Mouse (Mus musculus) CH12.LX (cell line): ENCODE data around the gene 4930519G04Rik.

Source experiments
- BHLHE40 ChIP-seq: IDR thresholded peaks from 2 replicates; pipeline ENCODE4 v1.6.1; 2011; ENCODE audit warnings: mild to moderate bottlenecking, low read depth, low read length, improper control_type of control experiment
- CTCF ChIP-seq, 2 experiments: IDR thresholded peaks in 1 of 2; conservative IDR thresholded peaks in 1 of 2; 2 replicates each; pipeline ENCODE4 v1.5.1; 2011 to 2012; ENCODE audit warnings: low read depth in 2 of 2, low read length in 2 of 2, improper control_type of control experiment in 1 of 2, inconsistent platforms in 1 of 2, mild to moderate bottlenecking in 1 of 2, moderate library complexity in 1 of 2
- E2F4 ChIP-seq: IDR thresholded peaks from 2 replicates; pipeline ENCODE4 v1.6.1; 2011; ENCODE audit warnings: low read depth, low read length, improper control_type of control experiment; ENCODE audit not compliant: insufficient replicate concordance
- MAFK ChIP-seq: IDR thresholded peaks from 2 replicates; pipeline ENCODE4 v1.6.1; 2011; ENCODE audit warnings: low read length, improper control_type of control experiment; ENCODE audit not compliant: insufficient replicate concordance
- NELFE ChIP-seq: IDR thresholded peaks from 2 replicates; pipeline ENCODE4 v1.6.1; 2011; ENCODE audit warnings: low read depth, low read length, improper control_type of control experiment
- TCF12 ChIP-seq: IDR thresholded peaks from 2 replicates; pipeline ENCODE4 v1.6.1; 2014; ENCODE audit warnings: low read depth, mild to moderate bottlenecking, inconsistent platforms, low read length, improper control_type of control experiment

- TF ChIP-seq MAFK, result 0 out of 2 replicates have a peak, but pooled peaks have one; percentile 8
- no peak for TF ChIP-seq CTCF (conservative IDR thresholded peaks at IDR 0.05 in 1 of 2, IDR thresholded peaks at IDR 0.05 in 1 of 2; ENCODE audit: low read depth in 2 of 2, low read length in 2 of 2)
- TF ChIP-seq TCF12, result 0 out of 2 replicates have a peak, but pooled peaks have one; percentile 18
- TF ChIP-seq NELFE, result no peak
- peak; percentile 17; the same call in 1 of the 2 replicates for TF ChIP-seq BHLHE40
- no peak for TF ChIP-seq E2F4
Measured at GRCm38 (mm10) chr5:114922998-114923473, 69.6 kb downstream of the 4930519G04Rik start, which contains the start of gene Oasl1.
